Mouse (Mus musculus) liver, embryonic 13.5 days (tissue): ENCODE results near the gene Sct. TPM values are rescaled to one million over a fixed set of nuclear protein-coding genes. Genes with fewer than 3 reads are reported as not detected.
A peak's percentile ranks its signal among the peaks of the same experiment; 100 is the strongest.

Experiments used
- ATAC-seq: fragments of 200-750 bp; cut with Nextera tagmentation; 2 replicates; pipeline ENCODE4 v1.8.0; 2017; ENCODE audit warnings: low read depth, mild to moderate bottlenecking, moderate number of reproducible peaks, moderate library complexity
- DNase-seq: peaks from one replicate; pipeline ENCODE4 v3.0.0; 2022
- H3K27ac ChIP-seq: fragments of 300-500 bp; sonication (generic); 2 replicates; pipeline ENCODE4 v1.5.1; 2015; ENCODE audit warnings: moderate library complexity, mild to moderate bottlenecking, inconsistent platforms
- H3K27me3 ChIP-seq: fragments of 300-500 bp; sonication (generic); 2 replicates; pipeline ENCODE4 v1.6.1; 2015; ENCODE audit warnings: mild to moderate bottlenecking, inconsistent platforms
- H3K36me3 ChIP-seq: fragments of 300-500 bp; sonication (generic); 2 replicates; pipeline ENCODE4 v1.6.1; 2015; ENCODE audit warnings: mild to moderate bottlenecking, inconsistent platforms
- H3K4me1 ChIP-seq: fragments of 300-500 bp; sonication (generic); replicated peaks from 2 replicates; pipeline ENCODE4 v1.6.1; 2015; ENCODE audit warnings: inconsistent platforms
- H3K4me2 ChIP-seq: fragments of 300-500 bp; sonication (generic); 2 replicates; pipeline ENCODE4 v1.6.1; 2015; ENCODE audit warnings: inconsistent platforms, mild to moderate bottlenecking, moderate library complexity
- H3K4me3 ChIP-seq: fragments of 300-500 bp; sonication (generic); replicated peaks from 2 replicates; pipeline ENCODE4 v1.5.1; 2015; ENCODE audit warnings: mild to moderate bottlenecking, inconsistent platforms
- H3K9ac ChIP-seq: fragments of 300-500 bp; sonication (generic); 2 replicates; pipeline ENCODE4 v1.6.1; 2015; ENCODE audit warnings: mild to moderate bottlenecking, inconsistent platforms
- H3K9me3 ChIP-seq: fragments of 300-500 bp; sonication (generic); replicated peaks from 2 replicates; pipeline ENCODE4 v1.6.1; 2016; ENCODE audit warnings: inconsistent platforms
- WGBS: fragments of 180-500 bp; shearing (Covaris S2); methylation state at CpG from one replicate; pipeline ENCODE4 v1.1.7; 2015; ENCODE audit not compliant: insufficient replicate concordance; 5-methylcytosine and 5-hydroxymethylcytosine counted together
- polyA plus RNA-seq: library from polyadenylated mRNA; unstranded; fragments of >200 nt; fragmentation: Nextera tagmentation; extraction: Ambion mirVana; gene quantifications from 2 replicates; pipeline ENCODE4 v1.2.1, GENCODE M21; 2015

The Sct gene
- polyA plus RNA-seq, 1 experiment from 2014 or later = 0.22 TPM

GRCm38 (mm10) chr7:141281442-141281841, 2.5 kb upstream of the Sct start:
- Histone ChIP-seq H3K36me3 (no peaks in the 10 kb centered on the region), H3K4me3 (no peak overlapping the region), H3K9me3 (no peaks in the 10 kb centered on the region), H3K9ac (no peak overlapping the region), H3K4me2 (no peak overlapping the region), H3K27ac (no peak overlapping the region), H3K4me1 (peaks cover 16% of the 10 kb centered on the region), H3K27me3 (peaks cover 35% of the 10 kb centered on the region)
- 69% methylated on average over 6 of the region's 6 CpGs for WGBS
- DNase-seq (no peak), ATAC-seq (no peak)

- WGBS = 61% methylated on average over 11 of the region's 11 CpGs
- H3K27ac ChIP-seq = no peak overlapping the region
- DNase-seq = no peak
Measured at GRCm38 (mm10) chr7:141277701-141278678, 943 bp downstream of the Sct start.

GRCm38 (mm10) chr7:141276546-141276945, 2.4 kb downstream of the Sct start, which contains the start of gene Cdhr5:
Gene Cdhr5, minus strand, starts transcription at chr7:141276786.
- no peak within 1 kb of the TSS for H3K9ac ChIP-seq
- no peak within 1 kb of the TSS for H3K27ac ChIP-seq
- H3K4me2 ChIP-seq = no peak within 1 kb of the TSS
- DNase-seq = no peak
- no peaks in the 10 kb centered on the region for H3K9me3 ChIP-seq
- no peak for ATAC-seq
- WGBS = 61% methylated on average over 11 of the region's 11 CpGs
- H3K27me3 ChIP-seq = peaks cover 30% of the 10 kb centered on the region
- H3K4me3 ChIP-seq = no peak within 1 kb of the TSS
- no peaks in the 10 kb centered on the region for H3K36me3 ChIP-seq
- H3K4me1 ChIP-seq = peaks cover 16% of the 10 kb centered on the region

More at GRCm38 (mm10) chr7:141277701-141278678, 943 bp downstream of the Sct start:
- Histone ChIP-seq H3K9ac (no peak overlapping the region), H3K27me3 (peaks cover 30% of the 10 kb centered on the region), H3K36me3 (no peaks in the 10 kb centered on the region), H3K4me1 (peaks cover 16% of the 10 kb centered on the region), H3K4me2 (peak overlapping the region; percentile 70; the same call in 1 of the 2 replicates), H3K4me3 (no peak overlapping the region), H3K9me3 (no peaks in the 10 kb centered on the region)
- peak; percentile 2; the same call in 1 of the 2 replicates for ATAC-seq

- no peak for DNase-seq
- H3K27ac ChIP-seq = no peak overlapping the region
- 75% methylated on average over 9 of the region's 9 CpGs for WGBS
- no peaks in the 10 kb centered on the region for H3K9me3 ChIP-seq
- no peak overlapping the region for H3K9ac ChIP-seq
- H3K36me3 ChIP-seq = no peaks in the 10 kb centered on the region
- ATAC-seq = no peak
- no peak overlapping the region for H3K4me3 ChIP-seq
- H3K4me2 ChIP-seq = no peak overlapping the region
- H3K4me1 ChIP-seq = peaks cover 16% of the 10 kb centered on the region
- H3K27me3 ChIP-seq = peaks cover 27% of the 10 kb centered on the region
Measured at GRCm38 (mm10) chr7:141275356-141275755, 3.6 kb downstream of the Sct start.

- Histone ChIP-seq H3K4me1 (peaks cover 20% of the 10 kb centered on the region), H3K4me2 (no peak overlapping the region), H3K27me3 (peaks cover 18% of the 10 kb centered on the region; the same call in 1 of the 2 replicates), H3K36me3 (no peaks in the 10 kb centered on the region), H3K9ac (no peak overlapping the region), H3K27ac (no peak overlapping the region), H3K4me3 (no peak overlapping the region), H3K9me3 (no peaks in the 10 kb centered on the region)
- DNase-seq (no peak), ATAC-seq (no peak)
- 73% methylated on average over 3 of the region's 3 CpGs for WGBS
Measured at GRCm38 (mm10) chr7:141270631-141271030, 8.3 kb downstream of the Sct start.

GRCm38 (mm10) chr7:141269273-141269545, 9.7 kb downstream of the Sct start:
- peaks cover 34% of the 10 kb centered on the region for H3K4me1 ChIP-seq
- H3K36me3 ChIP-seq = peaks cover 4% of the 10 kb centered on the region
- H3K4me3 ChIP-seq = peak overlapping the region; percentile 19; the same call in 1 of the 2 replicates
- peak overlapping the region; percentile 61 for H3K4me2 ChIP-seq
- ATAC-seq = no peak
- DNase-seq = no peak
- H3K27ac ChIP-seq = no peak overlapping the region
- 39% methylated on average over 14 of the region's 14 CpGs for whole genome bisulfite sequencing
- H3K9me3 ChIP-seq = no peaks in the 10 kb centered on the region
- peaks cover 18% of the 10 kb centered on the region; the same call in 1 of the 2 replicates for H3K27me3 ChIP-seq
- H3K9ac ChIP-seq = peak overlapping the region; percentile 41; the same call in 1 of the 2 replicates

- H3K27ac ChIP-seq = no peak overlapping the region; the same call in 1 of the 2 replicates
- peaks cover 18% of the 10 kb centered on the region; the same call in 1 of the 2 replicates for H3K27me3 ChIP-seq
- no peak for DNase-seq
- H3K9me3 ChIP-seq = no peaks in the 10 kb centered on the region
- peaks cover 39% of the 10 kb centered on the region for H3K4me1 ChIP-seq
- H3K36me3 ChIP-seq = peaks cover 9% of the 10 kb centered on the region
- ATAC-seq = no peak
- H3K9ac ChIP-seq = peak overlapping the region; percentile 41; the same call in 1 of the 2 replicates
- peak overlapping the region; percentile 19; the same call in 1 of the 2 replicates for H3K4me3 ChIP-seq
- 21% methylated on average over 24 of the region's 24 CpGs for WGBS
- peak overlapping the region; percentile 61 for H3K4me2 ChIP-seq
Measured at GRCm38 (mm10) chr7:141268466-141269272, 10.3 kb downstream of the Sct start.

- Histone ChIP-seq H3K4me3 (peak within 1 kb of the TSS; percentile 75), H3K4me1 (peaks cover 39% of the 10 kb centered on the region), H3K4me2 (peak within 1 kb of the TSS; percentile 88), H3K36me3 (peaks cover 36% of the 10 kb centered on the region), H3K9me3 (no peaks in the 10 kb centered on the region), H3K27ac (peak within 1 kb of the TSS; percentile 66), H3K27me3 (peaks cover 18% of the 10 kb centered on the region; the same call in 1 of the 2 replicates), H3K9ac (peak within 1 kb of the TSS; percentile 80)
- ATAC-seq (peak; percentile 80), DNase-seq (peak; percentile 77)
- WGBS = 5% methylated on average over 25 of the region's 25 CpGs
Measured at GRCm38 (mm10) chr7:141265739-141266561, 13.0 kb downstream of the Sct start, which contains the start of gene Irf7. Gene Irf7, minus strand, starts transcription at chr7:141266481.

GRCm38 (mm10) chr7:141265411-141265738, 13.6 kb downstream of the Sct start:
- no peaks in the 10 kb centered on the region for H3K9me3 ChIP-seq
- H3K27me3 ChIP-seq = peaks cover 18% of the 10 kb centered on the region; the same call in 1 of the 2 replicates
- peak overlapping the region; percentile 80 for H3K9ac ChIP-seq
- ATAC-seq (0 out of 2 replicates have a peak, but pooled peaks have one; percentile 7), DNase-seq (no peak)
- H3K36me3 ChIP-seq = peaks cover 42% of the 10 kb centered on the region
- H3K4me2 ChIP-seq = peak overlapping the region; percentile 88
- peak overlapping the region; percentile 8; the same call in 1 of the 2 replicates for H3K27ac ChIP-seq
- WGBS = 35% methylated on average over 11 of the region's 11 CpGs
- H3K4me1 ChIP-seq = peaks cover 39% of the 10 kb centered on the region
- H3K4me3 ChIP-seq = peak overlapping the region; percentile 75

GRCm38 (mm10) chr7:141264761-141265410, 14.0 kb downstream of the Sct start:
- no peaks in the 10 kb centered on the region for H3K9me3 ChIP-seq
- H3K27ac ChIP-seq = peak overlapping the region; percentile 29; the same call in 1 of the 2 replicates
- H3K27me3 ChIP-seq = peaks cover 14% of the 10 kb centered on the region; the same call in 1 of the 2 replicates
- H3K36me3 ChIP-seq = peaks cover 47% of the 10 kb centered on the region
- 14% methylated on average over 12 of the region's 12 CpGs for WGBS
- peaks cover 39% of the 10 kb centered on the region for H3K4me1 ChIP-seq
- DNase-seq (peak; percentile 43), ATAC-seq (peak; percentile 37)
- peak overlapping the region; percentile 88 for H3K4me2 ChIP-seq
- peak overlapping the region; percentile 75 for H3K4me3 ChIP-seq
- H3K9ac ChIP-seq = peak overlapping the region; percentile 80
